Mouse (Mus musculus): ENCODE measurements around the gene Rbm28.

Gene Rbm28

GRCm38 (mm10) chr6:29144971-29145370 is 19.8 kb downstream of the Rbm28 start:
- no peak for DNase-seq (ENCODE audit: low spot score)

GRCm38 (mm10) chr6:29143608-29144007 is 21.2 kb downstream of the Rbm28 start:
- DNase-seq (ENCODE audit: low spot score), result peak; percentile 83

GRCm38 (mm10) chr6:29137441-29137840 is 27.4 kb downstream of the Rbm28 start:
- DNase-seq (ENCODE audit: low spot score), result no peak

- no peak for DNase-seq (ENCODE audit: low spot score)
Measured at GRCm38 (mm10) chr6:29133100-29133499, 31.7 kb downstream of the Rbm28 start.

- no peak for DNase-seq (ENCODE audit: low spot score)
Measured at GRCm38 (mm10) chr6:29126878-29127426, 37.9 kb downstream of the Rbm28 start.

GRCm38 (mm10) chr6:29119990-29120389 is 44.8 kb downstream of the Rbm28 start:
- DNase-seq (ENCODE audit: low spot score), result no peak

GRCm38 (mm10) chr6:29118963-29119362 is 45.8 kb downstream of the Rbm28 start:
- DNase-seq (ENCODE audit: low spot score), result no peak

- DNase-seq (ENCODE audit: low spot score), result no peak
Measured at GRCm38 (mm10) chr6:29118231-29118630, 46.6 kb downstream of the Rbm28 start.

GRCm38 (mm10) chr6:29117417-29118104 is 47.2 kb downstream of the Rbm28 start:
- DNase-seq (ENCODE audit: low spot score), result peak; percentile 65

- no peak for DNase-seq (ENCODE audit: low spot score)
Measured at GRCm38 (mm10) chr6:29115756-29116155, 49.0 kb downstream of the Rbm28 start.

- DNase-seq (ENCODE audit: low spot score), result no peak
Measured at GRCm38 (mm10) chr6:29111501-29111900, 53.3 kb downstream of the Rbm28 start.

- no peak for DNase-seq (ENCODE audit: low spot score)
Measured at GRCm38 (mm10) chr6:29108376-29108775, 56.4 kb downstream of the Rbm28 start.

- no peak for DNase-seq (ENCODE audit: low spot score)
Measured at GRCm38 (mm10) chr6:29101248-29101864, 63.5 kb downstream of the Rbm28 start.

- no peak for DNase-seq (ENCODE audit: low spot score)
Measured at GRCm38 (mm10) chr6:29100423-29100822, 64.4 kb downstream of the Rbm28 start.

GRCm38 (mm10) chr6:29099536-29100170 is 65.2 kb downstream of the Rbm28 start:
- DNase-seq (ENCODE audit: low spot score), result no peak

- DNase-seq (ENCODE audit: low spot score), result peak; percentile 66
Measured at GRCm38 (mm10) chr6:29092904-29093303, 71.9 kb downstream of the Rbm28 start.

- no peak for DNase-seq (ENCODE audit: low spot score)
Measured at GRCm38 (mm10) chr6:29092234-29092633, 72.6 kb downstream of the Rbm28 start.

- DNase-seq (ENCODE audit: low spot score), result no peak
Measured at GRCm38 (mm10) chr6:29087921-29088709, 76.7 kb downstream of the Rbm28 start.

GRCm38 (mm10) chr6:29084401-29084800 is 80.4 kb downstream of the Rbm28 start:
- no peak for DNase-seq (ENCODE audit: low spot score)

GRCm38 (mm10) chr6:29082776-29083354 is 81.9 kb downstream of the Rbm28 start:
- no peak for DNase-seq (ENCODE audit: low spot score)

- DNase-seq (ENCODE audit: low spot score), result no peak
Measured at GRCm38 (mm10) chr6:29081826-29082363, 82.9 kb downstream of the Rbm28 start.

- DNase-seq (ENCODE audit: low spot score), result no peak
Measured at GRCm38 (mm10) chr6:29079291-29079690, 85.5 kb downstream of the Rbm28 start.

All from testis, postnatal 10 days (tissue).